Mouse (Mus musculus) E14TG2a.4 (cell line): Measurements from ENCODE around the gene Ssr1.

Experiments used
- CTCF ChIP-seq: conservative IDR thresholded peaks from 2 replicates; pipeline ENCODE4 v1.5.1; 2014; ENCODE audit warnings: low read length
- NANOG ChIP-seq: IDR thresholded peaks from 2 replicates; pipeline ENCODE4 v1.6.1; 2014; ENCODE audit warnings: borderline replicate concordance, low read length, mixed read lengths
- POU5F1 ChIP-seq: IDR thresholded peaks from 2 replicates; pipeline ENCODE4 v1.6.1; 2014; ENCODE audit warnings: low read length, borderline replicate concordance

GRCm38 (mm10) chr13:38010444-38010910 is 16.5 kb upstream of the Ssr1 start:
- TF ChIP-seq CTCF, result no peak
- no peak for TF ChIP-seq POU5F1
- no peak for TF ChIP-seq NANOG
